Mouse (Mus musculus) hindbrain, embryonic 11.5 days (tissue): Measurements from ENCODE around the gene Klf7. TPM values are rescaled to one million over a fixed set of nuclear protein-coding genes. Genes with fewer than 3 reads are reported as not detected.

Experiments used
- ATAC-seq: fragments of 200-750 bp; cut with Nextera tagmentation; 2 replicates; pipeline ENCODE4 v1.8.0; 2017; ENCODE audit warnings: mild to moderate bottlenecking, moderate TSS enrichment, moderate library complexity; ENCODE audit not compliant: low FRiP score
- DNase-seq: peaks from one replicate; pipeline ENCODE4 v3.0.0-alpha.2; 2015; ENCODE audit warnings: low spot score
- H3K27ac ChIP-seq: fragments of 300-500 bp; sonication (generic); 2 replicates; pipeline ENCODE4 v1.5.1; 2014; ENCODE audit warnings: mild to moderate bottlenecking, low read depth, low read length
- H3K27me3 ChIP-seq: fragments of 300-500 bp; sonication (generic); 2 replicates; pipeline ENCODE4 v1.6.1; 2014; ENCODE audit warnings: mild to moderate bottlenecking, low read length, moderate library complexity, mixed read lengths; ENCODE audit not compliant: control insufficient read depth, insufficient read depth
- H3K36me3 ChIP-seq: fragments of 300-500 bp; sonication (generic); 2 replicates; pipeline ENCODE4 v1.6.1; 2014; ENCODE audit warnings: mild to moderate bottlenecking, low read length, moderate library complexity, mixed read lengths; ENCODE audit not compliant: control insufficient read depth, insufficient read depth
- H3K4me1 ChIP-seq: fragments of 300-500 bp; sonication (generic); replicated peaks from 2 replicates; pipeline ENCODE4 v1.6.1; 2014; ENCODE audit warnings: low read length, mixed read lengths; ENCODE audit not compliant: control insufficient read depth, insufficient read depth
- H3K4me2 ChIP-seq: fragments of 300-500 bp; sonication (generic); replicated peaks from 2 replicates; pipeline ENCODE4 v1.6.1; 2014; ENCODE audit warnings: mild to moderate bottlenecking, low read depth, low read length
- H3K4me3 ChIP-seq: fragments of 300-500 bp; sonication (generic); 2 replicates; pipeline ENCODE4 v1.5.1; 2014; ENCODE audit warnings: low read depth, low read length
- H3K9ac ChIP-seq: fragments of 300-500 bp; sonication (generic); 2 replicates; pipeline ENCODE4 v1.6.1; 2014; ENCODE audit warnings: low read depth, low read length
- H3K9me3 ChIP-seq: fragments of 300-500 bp; sonication (generic); 2 replicates; pipeline ENCODE4 v1.6.1; 2016; ENCODE audit warnings: low read length; ENCODE audit not compliant: control insufficient read depth
- WGBS: fragments of 180-500 bp; shearing (Covaris S2); extraction: QIAGEN DNeasy Blood & Tissue Kit; methylation state at CpG from one replicate; pipeline ENCODE4 v1.1.7; 2014; 5-methylcytosine and 5-hydroxymethylcytosine counted together
- polyA plus RNA-seq: library from polyadenylated mRNA; unstranded; fragments of >200 nt; fragmentation: Nextera tagmentation; extraction: Ambion mirVana; gene quantifications from 2 replicates; pipeline ENCODE4 v1.2.1, GENCODE M21; 2014

Gene Klf7
- polyA plus RNA-seq, 1 experiment from 2014 or later, result 33.6 TPM

DNA sequence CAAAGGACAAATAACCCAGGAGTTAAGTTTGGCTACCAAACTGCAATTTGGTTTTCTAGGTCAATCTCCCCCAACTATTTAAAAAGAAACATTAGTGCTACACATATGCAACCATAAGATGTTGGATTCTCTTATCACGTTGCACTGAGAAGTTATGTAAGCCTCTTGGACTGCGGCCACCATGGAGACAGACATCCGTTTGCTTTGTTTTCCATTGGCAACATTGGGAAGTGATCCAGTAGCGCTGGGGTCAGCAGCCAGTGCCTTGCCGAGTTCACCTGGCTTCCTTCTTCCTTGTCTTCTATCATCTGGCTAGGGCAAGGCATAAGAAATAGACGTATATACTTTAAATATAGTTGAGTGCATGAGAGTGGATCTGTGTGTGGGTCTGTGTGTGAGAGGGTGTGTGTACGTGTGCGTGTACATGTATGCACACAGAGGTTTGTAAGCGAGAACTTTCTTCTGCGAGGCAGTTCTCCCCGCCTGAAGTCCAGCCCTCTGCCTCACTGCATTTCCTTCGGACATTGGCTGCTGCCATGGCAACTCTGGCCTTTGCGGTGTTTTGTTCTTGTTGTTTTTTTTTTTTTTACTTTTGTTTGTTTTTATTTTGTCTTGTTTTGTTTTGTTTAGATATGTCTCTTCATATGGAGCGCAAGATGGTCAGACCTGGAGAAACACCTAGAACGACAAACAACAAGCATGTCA, 86.8 kb downstream of the Klf7 start:
- Histone ChIP-seq H3K9ac (no peak overlapping the region), H3K27me3 (no peaks in the 10 kb centered on the region), H3K9me3 (no peaks in the 10 kb centered on the region), H3K4me3 (no peak overlapping the region), H3K36me3 (no peaks in the 10 kb centered on the region), H3K4me1 (no peaks in the 10 kb centered on the region), H3K4me2 (no peak overlapping the region), H3K27ac (no peak overlapping the region)
- DNase-seq (no peak), ATAC-seq (no peak)
- 68% methylated on average over 15 of the region's 15 CpGs for WGBS

GRCm38 (mm10) chr1:64032502-64033231, 89.4 kb downstream of the Klf7 start:
- ATAC-seq (no peak), DNase-seq (no peak)
- H3K9me3 ChIP-seq, result no peaks in the 10 kb centered on the region
- no peak overlapping the region for H3K4me2 ChIP-seq
- H3K36me3 ChIP-seq, result no peaks in the 10 kb centered on the region
- no peaks in the 10 kb centered on the region for H3K4me1 ChIP-seq
- H3K4me3 ChIP-seq, result no peak overlapping the region
- no peaks in the 10 kb centered on the region for H3K27me3 ChIP-seq
- no peak overlapping the region for H3K27ac ChIP-seq
- no peak overlapping the region for H3K9ac ChIP-seq
- 85% methylated on average over 9 of the region's 9 CpGs for WGBS

GRCm38 (mm10) chr1:64021986-64022385, 100.1 kb downstream of the Klf7 start:
- no peak overlapping the region for H3K27ac ChIP-seq
- H3K36me3 ChIP-seq, result no peaks in the 10 kb centered on the region
- ATAC-seq, result no peak
- H3K4me1 ChIP-seq, result no peaks in the 10 kb centered on the region
- H3K27me3 ChIP-seq, result no peaks in the 10 kb centered on the region
- WGBS, result 96% methylated on average over 3 of the region's 3 CpGs
- no peak overlapping the region for H3K4me3 ChIP-seq
- no peak overlapping the region for H3K9ac ChIP-seq
- no peak overlapping the region for H3K4me2 ChIP-seq
- H3K9me3 ChIP-seq, result no peaks in the 10 kb centered on the region
- DNase-seq, result no peak

GRCm38 (mm10) chr1:64020672-64021635, 101.1 kb downstream of the Klf7 start:
- H3K9ac ChIP-seq, result no peak overlapping the region
- no peaks in the 10 kb centered on the region for H3K36me3 ChIP-seq
- no peak overlapping the region for H3K4me2 ChIP-seq
- H3K27me3 ChIP-seq, result no peaks in the 10 kb centered on the region
- DNase-seq (no peak), ATAC-seq (no peak)
- H3K4me1 ChIP-seq, result no peaks in the 10 kb centered on the region
- WGBS, result 43% methylated on average over 19 of the region's 19 CpGs
- H3K4me3 ChIP-seq, result no peak overlapping the region
- H3K9me3 ChIP-seq, result no peaks in the 10 kb centered on the region
- H3K27ac ChIP-seq, result no peak overlapping the region

- Histone ChIP-seq H3K4me3 (no peak overlapping the region), H3K9me3 (no peaks in the 10 kb centered on the region), H3K27ac (no peak overlapping the region), H3K36me3 (no peaks in the 10 kb centered on the region), H3K4me2 (no peak overlapping the region), H3K4me1 (no peaks in the 10 kb centered on the region), H3K9ac (no peak overlapping the region), H3K27me3 (no peaks in the 10 kb centered on the region)
- WGBS, result 68% methylated on average over 6 of the region's 6 CpGs
- ATAC-seq, result no peak
- no peak for DNase-seq
Observed at GRCm38 (mm10) chr1:64019127-64019635, 102.9 kb downstream of the Klf7 start.

DNA sequence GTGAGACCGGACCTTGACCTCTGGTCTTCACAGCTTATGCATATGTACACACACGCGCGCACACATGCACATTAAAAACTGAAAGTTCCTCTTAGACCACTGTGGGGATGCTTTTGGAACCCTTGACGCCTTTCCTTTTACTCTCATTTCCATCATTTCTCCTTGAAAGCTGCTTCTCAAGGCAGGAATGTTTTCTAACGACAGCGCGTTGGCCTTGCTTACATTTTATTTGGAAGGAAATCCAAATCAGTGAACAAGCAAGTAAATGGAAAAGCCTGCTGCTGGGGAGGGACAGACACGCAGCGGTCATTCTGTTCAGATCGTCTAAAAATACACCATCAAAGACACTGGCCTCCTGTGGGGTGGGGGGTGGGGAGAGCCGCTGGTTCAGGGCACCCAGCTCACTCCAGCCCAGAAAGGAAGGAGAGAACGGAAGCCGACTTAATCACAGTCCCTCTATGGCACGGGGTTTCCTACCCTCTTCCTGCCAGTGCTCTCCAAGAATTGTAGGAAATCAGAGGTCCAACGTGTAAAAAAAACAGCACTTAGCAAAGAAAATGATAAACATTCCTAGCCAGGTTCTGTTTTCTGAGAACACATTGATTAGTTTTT, 103.5 kb downstream of the Klf7 start:
- no peak overlapping the region for H3K27ac ChIP-seq
- H3K9me3 ChIP-seq, result no peaks in the 10 kb centered on the region
- no peak for DNase-seq
- no peak overlapping the region for H3K4me2 ChIP-seq
- no peak overlapping the region for H3K9ac ChIP-seq
- 57% methylated on average over 16 of the region's 16 CpGs for WGBS
- H3K36me3 ChIP-seq, result no peaks in the 10 kb centered on the region
- no peaks in the 10 kb centered on the region for H3K4me1 ChIP-seq
- no peak overlapping the region for H3K4me3 ChIP-seq
- ATAC-seq, result no peak
- H3K27me3 ChIP-seq, result no peaks in the 10 kb centered on the region

- no peak for DNase-seq
- no peaks in the 10 kb centered on the region for H3K27me3 ChIP-seq
- no peak overlapping the region for H3K9ac ChIP-seq
- no peak overlapping the region for H3K4me2 ChIP-seq
- ATAC-seq, result no peak
- WGBS, result 80% methylated on average over 1 of the region's 1 CpGs
- H3K9me3 ChIP-seq, result no peaks in the 10 kb centered on the region
- no peak overlapping the region for H3K4me3 ChIP-seq
- H3K27ac ChIP-seq, result no peak overlapping the region
- no peaks in the 10 kb centered on the region for H3K4me1 ChIP-seq
- no peaks in the 10 kb centered on the region for H3K36me3 ChIP-seq
Observed at GRCm38 (mm10) chr1:64014091-64014490, 108.0 kb downstream of the Klf7 start.

DNA sequence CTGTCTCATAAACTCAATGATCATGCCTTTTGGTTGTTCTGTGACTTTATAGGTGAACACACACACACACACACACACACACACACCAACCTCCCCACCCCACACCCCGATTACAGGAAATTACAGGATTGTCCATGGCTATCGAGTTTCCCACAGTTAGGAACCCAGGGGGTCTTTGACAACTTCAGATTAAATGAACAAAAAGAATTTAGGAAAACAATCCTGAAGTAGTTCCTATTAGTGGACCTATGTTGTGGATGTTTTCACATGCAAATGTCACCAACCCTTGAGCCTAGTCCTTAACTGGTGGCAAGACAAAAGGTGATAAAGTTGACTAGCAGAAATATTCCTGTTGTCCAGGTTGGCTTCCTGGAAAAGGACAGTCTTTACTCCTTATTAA, 113.1 kb downstream of the Klf7 start:
- Histone ChIP-seq H3K4me1 (no peaks in the 10 kb centered on the region), H3K9me3 (no peaks in the 10 kb centered on the region), H3K36me3 (no peaks in the 10 kb centered on the region), H3K27me3 (no peaks in the 10 kb centered on the region), H3K4me2 (no peak overlapping the region), H3K27ac (no peak overlapping the region), H3K9ac (no peak overlapping the region), H3K4me3 (no peak overlapping the region)
- 38% methylated on average over 2 of the region's 2 CpGs for WGBS
- ATAC-seq (no peak), DNase-seq (no peak)
